Mouse (Mus musculus) liver, embryonic 11.5 days (tissue): ENCODE measurements at regions not wholly inside any gene's neighbourhood (a gene's known extent, or its start where the extent isn't known, plus 50 kb on each side); places are given as distances from the start of the nearest gene placed in this dataset.

ENCODE experiments used
- ATAC-seq: fragments of 200-750 bp; cut with Nextera tagmentation; replicated peaks from 2 replicates; pipeline ENCODE4 v1.8.0; 2017; ENCODE audit warnings: moderate number of reproducible peaks, mild to moderate bottlenecking, moderate TSS enrichment, moderate library complexity; ENCODE audit not compliant: low FRiP score
- DNase-seq: peaks from one replicate; pipeline ENCODE4 v3.0.0-alpha.2; 2017; ENCODE audit warnings: low spot score
- H3K27ac ChIP-seq: fragments of 300-500 bp; sonication (generic); 2 replicates; pipeline ENCODE4 v1.5.1; 2014; ENCODE audit warnings: mild to moderate bottlenecking, low read depth, low read length, control low read depth
- H3K27me3 ChIP-seq: fragments of 300-500 bp; sonication (generic); replicated peaks from 2 replicates; pipeline ENCODE4 v1.6.1; 2014; ENCODE audit warnings: low read length, mixed read lengths; ENCODE audit not compliant: control insufficient read depth, insufficient read depth
- H3K36me3 ChIP-seq: fragments of 300-500 bp; sonication (generic); 2 replicates; pipeline ENCODE4 v1.6.1; 2014; ENCODE audit warnings: mild to moderate bottlenecking, low read length, moderate library complexity, mixed read lengths; ENCODE audit not compliant: control insufficient read depth, insufficient read depth
- H3K4me1 ChIP-seq: fragments of 300-500 bp; sonication (generic); replicated peaks from 2 replicates; pipeline ENCODE4 v1.6.1; 2014; ENCODE audit warnings: low read length, mixed read lengths; ENCODE audit not compliant: control insufficient read depth, insufficient read depth
- H3K4me2 ChIP-seq: fragments of 300-500 bp; sonication (generic); 2 replicates; pipeline ENCODE4 v1.6.1; 2014; ENCODE audit warnings: mild to moderate bottlenecking, control low read depth, moderate library complexity
- H3K4me3 ChIP-seq: fragments of 300-500 bp; sonication (generic); 2 replicates; pipeline ENCODE4 v1.5.1; 2014; ENCODE audit warnings: low read depth, low read length, control low read depth
- H3K9ac ChIP-seq: fragments of 300-500 bp; sonication (generic); 2 replicates; pipeline ENCODE4 v1.6.1; 2014; ENCODE audit warnings: low read depth, low read length, control low read depth
- H3K9me3 ChIP-seq: fragments of 300-500 bp; sonication (generic); 2 replicates; pipeline ENCODE4 v1.6.1; 2016; ENCODE audit warnings: low read length, inconsistent platforms, mixed read lengths; ENCODE audit not compliant: control insufficient read depth
- WGBS: fragments of 180-500 bp; shearing (Covaris S2); extraction: QIAGEN DNeasy Blood & Tissue Kit; methylation state at CpG from one replicate; pipeline ENCODE4 v1.1.7; 2014; 5-methylcytosine and 5-hydroxymethylcytosine counted together

- Histone ChIP-seq H3K36me3 (no peaks in the 10 kb centered on the region), H3K27me3 (no peaks in the 10 kb centered on the region), H3K27ac (no peak overlapping the region), H3K4me3 (no peak overlapping the region), H3K4me2 (no peak overlapping the region), H3K9me3 (no peaks in the 10 kb centered on the region), H3K4me1 (no peaks in the 10 kb centered on the region), H3K9ac (no peak overlapping the region)
- ATAC-seq (no peak), DNase-seq (no peak)
- 68% methylated on average over 7 of the region's 7 CpGs for WGBS
These were observed 350.9 kb downstream of the Irx1 start for GRCm38 (mm10) chr13:71612393-71613179.

GRCm38 (mm10) chr13:71582486-71582885 is 381.0 kb downstream of the Irx1 start:
- H3K4me3 ChIP-seq = no peak overlapping the region
- H3K9me3 ChIP-seq = no peaks in the 10 kb centered on the region
- WGBS = 45% methylated on average over 4 of the region's 4 CpGs
- H3K36me3 ChIP-seq = no peaks in the 10 kb centered on the region
- ATAC-seq = no peak
- H3K27me3 ChIP-seq = no peaks in the 10 kb centered on the region
- H3K27ac ChIP-seq = no peak overlapping the region
- no peak for DNase-seq
- no peak overlapping the region for H3K9ac ChIP-seq
- H3K4me2 ChIP-seq = no peak overlapping the region
- H3K4me1 ChIP-seq = no peaks in the 10 kb centered on the region

DNA sequence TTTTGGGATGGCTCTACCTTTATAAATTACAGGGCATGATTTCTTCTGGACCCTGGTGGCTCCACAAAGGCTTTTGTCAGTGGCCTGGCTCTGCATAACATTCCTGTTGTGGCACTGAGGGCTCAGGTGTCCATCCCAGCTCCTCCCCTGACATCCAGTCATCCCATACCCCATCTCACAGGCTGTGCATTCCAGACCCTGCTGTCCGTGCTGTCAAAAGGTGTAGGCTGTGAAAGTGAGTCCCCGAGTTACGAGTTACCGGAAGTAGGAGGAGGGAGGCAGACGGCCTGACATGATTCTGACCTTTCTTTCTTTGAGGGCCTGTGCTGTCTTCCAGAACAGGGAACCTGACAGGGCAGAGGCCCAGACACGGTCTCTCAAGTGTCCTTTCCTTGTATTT is 397.6 kb downstream of the Irx1 start:
- no peak overlapping the region for H3K4me2 ChIP-seq
- WGBS = 72% methylated on average over 6 of the region's 6 CpGs
- no peaks in the 10 kb centered on the region for H3K9me3 ChIP-seq
- H3K36me3 ChIP-seq = no peaks in the 10 kb centered on the region
- H3K27ac ChIP-seq = no peak overlapping the region
- H3K9ac ChIP-seq = no peak overlapping the region
- ATAC-seq = no peak
- no peaks in the 10 kb centered on the region for H3K4me1 ChIP-seq
- no peak for DNase-seq
- H3K27me3 ChIP-seq = no peaks in the 10 kb centered on the region
- H3K4me3 ChIP-seq = no peak overlapping the region

- H3K4me1 ChIP-seq = no peaks in the 10 kb centered on the region
- no peaks in the 10 kb centered on the region for H3K36me3 ChIP-seq
- H3K9me3 ChIP-seq = no peaks in the 10 kb centered on the region
- no peak overlapping the region for H3K9ac ChIP-seq
- ATAC-seq (no peak), DNase-seq (no peak)
- H3K4me2 ChIP-seq = no peak overlapping the region
- WGBS = 79% methylated on average over 7 of the region's 7 CpGs
- no peak overlapping the region for H3K27ac ChIP-seq
- H3K27me3 ChIP-seq = no peaks in the 10 kb centered on the region
- H3K4me3 ChIP-seq = no peak overlapping the region
These were observed 398.1 kb downstream of the Irx1 start for GRCm38 (mm10) chr13:71565388-71565787.

DNA sequence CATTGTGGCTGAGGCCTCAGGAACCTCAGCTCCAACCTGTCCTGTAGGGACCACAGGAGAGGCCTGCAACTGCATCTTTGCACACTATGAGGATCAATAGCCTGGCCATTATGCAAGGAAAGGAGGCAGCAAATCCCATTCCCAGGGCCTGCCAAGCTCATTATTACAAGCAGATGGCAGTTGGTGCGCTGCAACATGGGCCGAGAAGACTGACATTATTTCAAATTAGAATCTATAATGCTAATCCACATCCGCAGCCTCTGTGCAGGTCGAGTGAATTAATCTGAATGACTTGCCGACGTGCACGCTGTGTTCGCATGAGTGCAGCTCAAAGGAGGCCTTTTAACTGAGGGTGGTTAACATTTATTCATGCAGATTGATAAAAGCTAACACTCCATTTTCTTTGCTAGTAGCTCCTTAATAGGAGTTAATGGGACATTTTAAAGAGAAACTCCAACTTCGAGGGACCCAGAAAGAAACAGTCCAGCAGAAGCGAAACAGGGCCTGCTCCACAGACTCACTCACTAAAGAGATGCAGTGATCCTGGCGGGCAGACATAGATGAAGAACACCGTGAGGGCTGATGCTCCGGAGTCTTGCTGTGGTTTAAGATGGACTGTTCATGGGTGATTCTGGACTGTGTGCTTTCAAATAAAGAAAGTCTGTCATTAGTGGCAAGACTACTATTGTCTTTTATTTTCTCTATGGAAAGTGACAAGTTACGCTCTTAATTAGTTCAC is 404.9 kb downstream of the Irx1 start:
- WGBS = 84% methylated on average over 14 of the region's 14 CpGs
- Histone ChIP-seq H3K4me2 (no peak overlapping the region), H3K36me3 (no peaks in the 10 kb centered on the region), H3K27ac (no peak overlapping the region), H3K4me1 (no peaks in the 10 kb centered on the region), H3K27me3 (no peaks in the 10 kb centered on the region), H3K9ac (no peak overlapping the region), H3K4me3 (no peak overlapping the region), H3K9me3 (no peaks in the 10 kb centered on the region)
- DNase-seq (no peak), ATAC-seq (no peak)

DNA sequence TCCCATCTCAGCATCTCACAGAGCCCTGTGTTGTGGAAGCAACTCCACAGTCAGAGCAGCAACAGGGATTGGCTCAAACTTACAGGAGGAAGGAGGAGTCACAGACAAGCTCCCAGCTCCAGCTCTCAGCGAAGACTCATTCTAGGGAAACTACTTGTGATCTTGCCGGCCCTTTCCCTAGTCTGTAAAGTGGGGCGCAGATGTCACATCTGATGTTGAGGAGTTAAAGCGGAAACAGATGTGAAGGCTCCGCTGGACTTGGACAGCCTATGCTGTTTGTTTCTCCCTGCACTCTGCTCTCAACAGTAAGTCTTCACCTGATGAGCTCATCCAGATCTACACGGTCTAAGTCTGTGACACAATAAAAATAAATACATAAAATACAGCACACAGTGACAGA is 408.1 kb downstream of the Irx1 start:
- H3K27me3 ChIP-seq = no peaks in the 10 kb centered on the region
- ATAC-seq (no peak), DNase-seq (no peak)
- H3K27ac ChIP-seq = no peak overlapping the region
- H3K4me3 ChIP-seq = no peak overlapping the region
- no peak overlapping the region for H3K9ac ChIP-seq
- H3K36me3 ChIP-seq = no peaks in the 10 kb centered on the region
- H3K4me1 ChIP-seq = no peaks in the 10 kb centered on the region
- H3K4me2 ChIP-seq = no peak overlapping the region
- 74% methylated on average over 6 of the region's 6 CpGs for WGBS
- H3K9me3 ChIP-seq = no peaks in the 10 kb centered on the region

- H3K4me3 ChIP-seq = no peak overlapping the region
- WGBS = 43% methylated on average over 1 of the region's 1 CpGs
- no peak overlapping the region for H3K9ac ChIP-seq
- H3K27ac ChIP-seq = no peak overlapping the region
- H3K36me3 ChIP-seq = no peaks in the 10 kb centered on the region
- DNase-seq = no peak
- H3K27me3 ChIP-seq = no peaks in the 10 kb centered on the region
- H3K9me3 ChIP-seq = no peaks in the 10 kb centered on the region
- no peak overlapping the region for H3K4me2 ChIP-seq
- no peaks in the 10 kb centered on the region for H3K4me1 ChIP-seq
- no peak for ATAC-seq
These were observed 413.4 kb downstream of the Irx1 start for GRCm38 (mm10) chr13:71550109-71550508.

GRCm38 (mm10) chr13:71549206-71549831 is 414.2 kb downstream of the Irx1 start:
- 82% methylated on average over 10 of the region's 10 CpGs for WGBS
- no peaks in the 10 kb centered on the region for H3K27me3 ChIP-seq
- ATAC-seq = no peak
- H3K4me1 ChIP-seq = no peaks in the 10 kb centered on the region
- H3K9me3 ChIP-seq = no peaks in the 10 kb centered on the region
- H3K4me2 ChIP-seq = no peak overlapping the region
- no peaks in the 10 kb centered on the region for H3K36me3 ChIP-seq
- H3K9ac ChIP-seq = no peak overlapping the region
- no peak for DNase-seq
- H3K27ac ChIP-seq = no peak overlapping the region
- no peak overlapping the region for H3K4me3 ChIP-seq
